In genomic region chr4:139312632-139313031, GRCm38 (mm10) we compare ENCODE assay signal across 9 mouse cellular contexts. TPM values are rescaled to one million over a fixed set of nuclear protein-coding genes. Genes with fewer than 3 reads are reported as not detected.
DNase-seq lines count a peak whose midpoint lies in the region; ATAC-seq lines count a peak whose summit lies in the region.
"Had no signal": no experiment of that assay in that cellular context is flagged by ENCODE, and none has a peak within 500 bp of the region (broad histone marks: within the 10 kb centered on the region; RNA-seq: fewer than 3 reads in every experiment).

No protein-coding gene starts in this region.

- no peaks in the 10 kb centered on the region for H3K27me3 ChIP-seq in limb, embryonic 11.5 days (ENCODE audit: control insufficient read depth, insufficient read depth, low read length)
- peaks cover 19% of the 10 kb centered on the region for H3K27me3 ChIP-seq in limb, embryonic 10.5 days (ENCODE audit: low read depth, poor library complexity, severe bottlenecking)
- H3K27me3 ChIP-seq in embryonic facial prominence, embryonic 13.5 days: no peaks in the 10 kb centered on the region

- no peak overlapping the region for H3K9ac ChIP-seq in limb, embryonic 11.5 days (ENCODE audit: low read length)
- 0 out of 2 replicates have a peak overlapping the region, but pooled peaks have one; percentile 97 for H3K9ac ChIP-seq in embryonic facial prominence, embryonic 13.5 days
- H3K9ac ChIP-seq: midbrain, embryonic 12.5 days had no signal

- no peak for ATAC-seq in limb, embryonic 11.5 days (ENCODE audit: insufficient number of reproducible peaks, low FRiP score, low TSS enrichment, low read depth)
- no peak for ATAC-seq in embryonic facial prominence, embryonic 13.5 days (ENCODE audit: insufficient number of reproducible peaks, insufficient read depth, low FRiP score, low TSS enrichment, low read depth)

- DNase-seq in adrenal gland, postnatal 14 days: peak; percentile 66
- DNase-seq in adrenal gland, adult 2 months: no peak
- peak; percentile 50 for DNase-seq in limb, embryonic 11.5 days (ENCODE audit: low spot score)
- DNase-seq in limb, embryonic 10.5 days (ENCODE audit: low spot score): no peak
- DNase-seq in lung, postnatal 36 days: peak; percentile 64
- DNase-seq in yolk sac, embryonic 10.5 days (ENCODE audit: low spot score): no peak
- DNase-seq in right cerebral cortex, postnatal 36 days (ENCODE audit: low spot score in 2 of 2): no peak

- no peak overlapping the region for H3K4me2 ChIP-seq in limb, embryonic 11.5 days (ENCODE audit: low read depth, severe bottlenecking)
- H3K4me2 ChIP-seq in embryonic facial prominence, embryonic 13.5 days: peak overlapping the region; percentile 96; the same call in 1 of the 2 replicates

- no peaks in the 10 kb centered on the region for H3K9me3 ChIP-seq in limb, embryonic 11.5 days (ENCODE audit: control insufficient read depth, low read length)
- H3K9me3 ChIP-seq in limb, embryonic 10.5 days (replicated peaks): no peaks in the 10 kb centered on the region
- H3K9me3 ChIP-seq in embryonic facial prominence, embryonic 13.5 days: no peaks in the 10 kb centered on the region
- H3K9me3 ChIP-seq: midbrain, embryonic 12.5 days had no signal

- H3K4me3 ChIP-seq in limb, embryonic 11.5 days (ENCODE audit: low read depth, low read length): no peak overlapping the region
- H3K4me3 ChIP-seq in limb, embryonic 10.5 days: no peak overlapping the region
- H3K4me3 ChIP-seq in embryonic facial prominence, embryonic 13.5 days: no peak overlapping the region

- peaks cover 5% of the 10 kb centered on the region; the same call in 1 of the 2 replicates for H3K36me3 ChIP-seq in limb, embryonic 11.5 days (ENCODE audit: control insufficient read depth, insufficient read depth, low read length)
- H3K36me3 ChIP-seq in limb, embryonic 10.5 days: peaks cover 38% of the 10 kb centered on the region
- peaks cover 36% of the 10 kb centered on the region for H3K36me3 ChIP-seq in embryonic facial prominence, embryonic 13.5 days

- WGBS in limb, embryonic 11.5 days: 63% methylated on average over 4 of the region's 4 CpGs
- 60% methylated on average over 4 of the region's 4 CpGs for WGBS in limb, embryonic 10.5 days
- 58% methylated on average over 4 of the region's 4 CpGs for WGBS in embryonic facial prominence, embryonic 13.5 days

- H3K27ac ChIP-seq in limb, embryonic 11.5 days (replicated peaks; ENCODE audit: low read depth, low read length): no peak overlapping the region
- no peak overlapping the region for H3K27ac ChIP-seq in limb, embryonic 10.5 days
- H3K27ac ChIP-seq in embryonic facial prominence, embryonic 13.5 days: no peak overlapping the region
- H3K27ac ChIP-seq: midbrain, embryonic 12.5 days had no signal

- H3K4me1 ChIP-seq in limb, embryonic 11.5 days (ENCODE audit: control insufficient read depth, insufficient read depth, low read length): peaks cover 13% of the 10 kb centered on the region
- H3K4me1 ChIP-seq in limb, embryonic 10.5 days: peaks cover 31% of the 10 kb centered on the region
- peaks cover 31% of the 10 kb centered on the region for H3K4me1 ChIP-seq in embryonic facial prominence, embryonic 13.5 days

RNA-seq across cellular contexts. Expression of gene Akr7a5, which starts 2.1 kb away (rescaled TPM):
- 61.0 and 62.5 TPM in 2 replicates for total RNA-seq in adrenal gland, postnatal 14 days (2021)
- 10 to 100 TPM; 59.7 to 61.3 TPM for total RNA-seq in adrenal gland, adult 2 months (2021)
- polyA plus RNA-seq in adrenal gland, adult 2 months (2012; rRNA removed): 131 and 157 TPM in 2 replicates
- polyA plus RNA-seq in limb, embryonic 11.5 days (2014; fragmentation: Nextera tagmentation; extraction: Ambion mirVana): 121 and 139 TPM in 2 replicates
- 115 and 133 TPM in 2 replicates for polyA plus RNA-seq in limb, embryonic 10.5 days (2016; fragmentation: Nextera tagmentation; extraction: Ambion mirVana)
- 91.9 and 121 TPM in 2 replicates for polyA plus RNA-seq in embryonic facial prominence, embryonic 13.5 days (2015; fragmentation: Nextera tagmentation; extraction: Ambion mirVana)

RNA-seq across cellular contexts. Expression of gene Pqlc2, which starts 2.1 kb away (rescaled TPM):
- 7.5 and 10.0 TPM in 2 replicates for total RNA-seq in adrenal gland, postnatal 14 days (2021)
- 1 to 10 TPM; 9.2 to 9.5 TPM for total RNA-seq in adrenal gland, adult 2 months (2021)
- 28.2 and 30.1 TPM in 2 replicates for polyA plus RNA-seq in adrenal gland, adult 2 months (2012; rRNA removed)
- 13.0 and 16.1 TPM in 2 replicates for polyA plus RNA-seq in limb, embryonic 11.5 days (2014; fragmentation: Nextera tagmentation; extraction: Ambion mirVana)
- 14.6 and 19.7 TPM in 2 replicates for polyA plus RNA-seq in limb, embryonic 10.5 days (2016; fragmentation: Nextera tagmentation; extraction: Ambion mirVana)
- 14.9 and 16.7 TPM in 2 replicates for polyA plus RNA-seq in embryonic facial prominence, embryonic 13.5 days (2015; fragmentation: Nextera tagmentation; extraction: Ambion mirVana)

RNA-seq across cellular contexts. Expression of gene Mrto4, which starts 39.7 kb away (rescaled TPM):
- total RNA-seq in adrenal gland, postnatal 14 days (2021): 55.0 and 64.9 TPM in 2 replicates
- total RNA-seq in adrenal gland, adult 2 months (2021): 10 to 100 TPM; 54.1 to 70.6 TPM
- 13.8 and 18.3 TPM in 2 replicates for polyA plus RNA-seq in adrenal gland, adult 2 months (2012; rRNA removed)
- 151 and 160 TPM in 2 replicates for polyA plus RNA-seq in limb, embryonic 11.5 days (2014; fragmentation: Nextera tagmentation; extraction: Ambion mirVana)
- 178 and 236 TPM in 2 replicates for polyA plus RNA-seq in limb, embryonic 10.5 days (2016; fragmentation: Nextera tagmentation; extraction: Ambion mirVana)
- polyA plus RNA-seq in embryonic facial prominence, embryonic 13.5 days (2015; fragmentation: Nextera tagmentation; extraction: Ambion mirVana): 122 and 130 TPM in 2 replicates

RNA-seq across cellular contexts. Expression of gene Emc1, which starts 39.8 kb away (rescaled TPM):
- 41.2 and 43.1 TPM in 2 replicates for total RNA-seq in adrenal gland, postnatal 14 days (2021)
- 10 to 100 TPM; 50.3 to 61.3 TPM for total RNA-seq in adrenal gland, adult 2 months (2021)
- polyA plus RNA-seq in adrenal gland, adult 2 months (2012; rRNA removed): 42.1 and 53.3 TPM in 2 replicates
- 15.7 and 23.0 TPM in 2 replicates for polyA plus RNA-seq in limb, embryonic 11.5 days (2014; fragmentation: Nextera tagmentation; extraction: Ambion mirVana)
- polyA plus RNA-seq in limb, embryonic 10.5 days (2016; fragmentation: Nextera tagmentation; extraction: Ambion mirVana): 32.1 and 32.2 TPM in 2 replicates
- polyA plus RNA-seq in embryonic facial prominence, embryonic 13.5 days (2015; fragmentation: Nextera tagmentation; extraction: Ambion mirVana): 29.1 and 29.4 TPM in 2 replicates

RNA-seq across cellular contexts. Expression of gene Ubr4, which starts 39.8 kb away (rescaled TPM):
- total RNA-seq in adrenal gland, postnatal 14 days (2021): 124 and 133 TPM in 2 replicates
- 100 to 1,000 TPM; 123 to 184 TPM for total RNA-seq in adrenal gland, adult 2 months (2021)
- polyA plus RNA-seq in adrenal gland, adult 2 months (2012; rRNA removed): 174 and 180 TPM in 2 replicates
- polyA plus RNA-seq in limb, embryonic 11.5 days (2014; fragmentation: Nextera tagmentation; extraction: Ambion mirVana): 87.0 and 93.7 TPM in 2 replicates
- polyA plus RNA-seq in limb, embryonic 10.5 days (2016; fragmentation: Nextera tagmentation; extraction: Ambion mirVana): 69.7 and 74.4 TPM in 2 replicates
- 75.3 and 76.1 TPM in 2 replicates for polyA plus RNA-seq in embryonic facial prominence, embryonic 13.5 days (2015; fragmentation: Nextera tagmentation; extraction: Ambion mirVana)

Comparison
In these comparisons a context has a peak if more than half of its experiments do, and no peak if none do; other contexts are left out.
1. DNase-seq: peak in adrenal gland, postnatal 14 days (single experiment), limb, embryonic 11.5 days (single experiment) and lung, postnatal 36 days (single experiment); none in adrenal gland, adult 2 months (single experiment), limb, embryonic 10.5 days (single experiment), yolk sac, embryonic 10.5 days (single experiment) and right cerebral cortex, postnatal 36 days (0 of 2).